Mouse (Mus musculus): ENCODE data around the gene Fermt1. TPM values are rescaled to one million over a fixed set of nuclear protein-coding genes. Genes with fewer than 3 reads are reported as not detected.

Fermt1 gene
- total RNA-seq, 2 experiments from 2014 or later: not detected

GRCm38 (mm10) chr2:132869682-132870081 is 76.0 kb downstream of the Fermt1 start:
- 0 out of 2 replicates have a peak, but pooled peaks have one; percentile 29 for ATAC-seq (replicated peaks; ENCODE audit: low FRiP score, poor library complexity, severe bottlenecking)

GRCm38 (mm10) chr2:132867521-132867920 is 78.2 kb downstream of the Fermt1 start:
- ATAC-seq (replicated peaks; ENCODE audit: low FRiP score, poor library complexity, severe bottlenecking): no peak

GRCm38 (mm10) chr2:132863325-132863724 is 82.4 kb downstream of the Fermt1 start:
- ATAC-seq (replicated peaks; ENCODE audit: low FRiP score, poor library complexity, severe bottlenecking): no peak

- ATAC-seq (replicated peaks; ENCODE audit: low FRiP score, poor library complexity, severe bottlenecking): no peak
Measured at GRCm38 (mm10) chr2:132861456-132861855, 84.2 kb downstream of the Fermt1 start.

GRCm38 (mm10) chr2:132860435-132860834 is 85.3 kb downstream of the Fermt1 start:
- ATAC-seq (replicated peaks; ENCODE audit: low FRiP score, poor library complexity, severe bottlenecking): no peak

GRCm38 (mm10) chr2:132856333-132856732 is 89.4 kb downstream of the Fermt1 start:
- ATAC-seq (replicated peaks; ENCODE audit: low FRiP score, poor library complexity, severe bottlenecking): no peak

Other genes starting within 250 kb of the Fermt1 start
- gene Chgb, start 164.6 kb downstream of the Fermt1 start, total RNA-seq (2015; ENCODE audit: low replicate concordance): not detected in 2 replicates
- gene Chgb, start 164.6 kb downstream of the Fermt1 start, total RNA-seq (2017; ENCODE audit: low replicate concordance): not detected in 2 replicates
- gene Trmt6, start 129.9 kb downstream of the Fermt1 start, total RNA-seq (2015; ENCODE audit: low replicate concordance): 7.1 and 10.0 TPM in 2 replicates
- gene Trmt6, start 129.9 kb downstream of the Fermt1 start, total RNA-seq (2017; ENCODE audit: low replicate concordance): 7.5 and 7.7 TPM in 2 replicates
- gene Mcm8, start 129.8 kb downstream of the Fermt1 start, total RNA-seq (2015; ENCODE audit: low replicate concordance): 2.9 and 5.8 TPM in 2 replicates
- gene Mcm8, start 129.8 kb downstream of the Fermt1 start, total RNA-seq (2017; ENCODE audit: low replicate concordance): 4.6 and 4.8 TPM in 2 replicates
- gene Crls1, start 99.2 kb downstream of the Fermt1 start, total RNA-seq (2015; ENCODE audit: low replicate concordance): 7.1 and 17.6 TPM in 2 replicates
- 4.6 and 8.3 TPM in 2 replicates for gene Crls1, start 99.2 kb downstream of the Fermt1 start, total RNA-seq (2017; ENCODE audit: low replicate concordance)
- not detected in 2 replicates for gene Lrrn4, start 65.0 kb downstream of the Fermt1 start, total RNA-seq (2015; ENCODE audit: low replicate concordance)
- not detected in 2 replicates for gene Lrrn4, start 65.0 kb downstream of the Fermt1 start, total RNA-seq (2017; ENCODE audit: low replicate concordance)